Mouse (Mus musculus): ENCODE data around the gene Sod1. TPM values are rescaled to one million over a fixed set of nuclear protein-coding genes. Genes with fewer than 3 reads are reported as not detected.

Sod1 gene
- polyA plus RNA-seq (2015; fragmentation: Nextera tagmentation; extraction: Ambion mirVana): 1,766 and 1,907 TPM in 2 replicates

DNA sequence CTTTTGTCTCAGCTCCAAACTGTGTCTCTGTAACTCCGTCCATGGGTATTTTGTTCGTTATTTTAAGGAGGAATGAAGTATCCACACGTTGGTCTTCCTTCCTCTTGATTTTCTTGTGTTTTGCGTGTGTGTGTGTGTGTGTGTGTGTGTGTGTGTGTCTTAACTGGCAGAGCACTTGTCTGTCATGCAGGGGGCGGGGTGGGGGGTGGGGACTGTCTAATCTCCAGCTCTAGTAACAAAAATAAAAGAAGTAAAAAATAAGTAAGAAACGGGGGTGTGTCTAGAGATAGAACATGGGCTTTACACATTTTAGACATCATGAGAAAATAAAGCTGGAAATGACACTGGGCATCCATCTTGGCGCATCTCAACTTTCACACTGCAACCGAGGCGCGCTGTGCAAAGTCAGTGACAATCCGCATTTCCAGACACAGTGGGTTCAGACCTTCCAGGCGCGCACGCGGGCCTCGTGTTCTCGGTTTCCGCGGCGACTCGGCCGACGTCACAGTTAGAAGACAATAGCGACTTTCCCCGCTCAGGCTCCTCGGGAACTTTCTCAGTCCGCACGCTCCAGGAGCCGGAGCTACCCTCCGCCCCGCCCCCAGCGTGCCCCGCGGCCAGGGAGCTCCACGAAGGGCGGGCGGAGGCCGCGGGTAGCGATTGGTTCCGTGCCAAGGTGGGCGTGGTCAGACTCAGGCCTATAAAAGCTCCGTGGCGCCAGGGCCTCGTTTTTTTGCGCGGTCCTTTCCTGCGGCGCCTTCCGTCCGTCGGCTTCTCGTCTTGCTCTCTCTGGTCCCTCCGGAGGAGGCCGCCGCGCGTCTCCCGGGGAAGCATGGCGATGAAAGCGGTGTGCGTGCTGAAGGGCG lies at the start of gene Sod1:
Gene Sod1 (plus strand): TSS at position 729 of the 866 bp plus-strand sequence.

Other genes starting within 250 kb of the Sod1 start
- 12.0 and 13.4 TPM in 2 replicates for gene Tiam1, start 77.0 kb upstream of the Sod1 start, polyA plus RNA-seq (2015; fragmentation: Nextera tagmentation; extraction: Ambion mirVana)
- gene Scaf4, start 63.7 kb downstream of the Sod1 start, polyA plus RNA-seq (2015; fragmentation: Nextera tagmentation; extraction: Ambion mirVana): 13.8 and 14.2 TPM in 2 replicates
- gene Hunk, start 165.3 kb downstream of the Sod1 start, polyA plus RNA-seq (2015; fragmentation: Nextera tagmentation; extraction: Ambion mirVana): 0.79 and 1.4 TPM in 2 replicates